Mouse (Mus musculus): ENCODE results near the gene Plbd2.

GRCm38 (mm10) chr5:120503144-120503795 is at the start of gene Plbd2:
- TF ChIP-seq CTCF (IDR thresholded peaks at IDR 0.05) (no peak), EP300 (IDR thresholded peaks at IDR 0.05; ENCODE audit: insufficient read depth, low read depth, low read length) (0 out of 2 replicates have a peak, but pooled peaks have one; percentile 19), POLR2A (IDR thresholded peaks at IDR 0.05; ENCODE audit: insufficient read depth, low read depth, low read length) (peak; percentile 49; the same call in 1 of the 2 replicates)
